Mouse (Mus musculus): ENCODE measurements at regions not wholly inside any gene's neighbourhood (a gene's known extent, or its start where the extent isn't known, plus 50 kb on each side); places are given as distances from the start of the nearest gene placed in this dataset.

DNA sequence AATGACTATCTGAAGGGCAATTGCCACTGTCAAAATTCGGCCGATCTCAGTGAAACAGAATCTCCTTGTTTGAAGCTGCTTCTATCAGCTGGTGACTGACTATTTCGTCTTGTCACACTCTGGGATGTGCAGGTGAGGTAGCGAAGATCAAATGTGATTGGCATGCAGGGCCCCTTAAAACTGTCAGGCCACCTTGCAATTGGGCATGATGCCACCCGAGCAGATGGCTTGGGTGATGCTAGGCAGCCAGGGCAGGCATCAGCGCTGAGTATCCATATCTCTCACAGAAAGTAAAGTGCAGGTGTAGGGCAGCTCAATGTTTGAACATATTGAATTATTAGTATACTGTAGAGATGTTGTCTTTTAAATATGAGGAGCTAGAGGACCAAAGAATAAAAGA lies 223.8 kb downstream of the Sox11 start:
- no peak overlapping the region for H3K4me3 ChIP-seq (ENCODE audit: insufficient read depth, poor library complexity, severe bottlenecking)
- no peaks in the 10 kb centered on the region for H3K79me2 ChIP-seq (ENCODE audit: control insufficient read depth, insufficient read depth)
- TF ChIP-seq CEBPB (IDR thresholded peaks at IDR 0.05; ENCODE audit: low read depth) = no peak
- TF ChIP-seq CTCF (IDR thresholded peaks at IDR 0.05; ENCODE audit: control insufficient read depth, insufficient read depth, insufficient read length) = no peak
- no peak for TF ChIP-seq MAX (IDR thresholded peaks at IDR 0.05)
- no peak for TF ChIP-seq FOSL1 (IDR thresholded peaks at IDR 0.05; ENCODE audit: insufficient read depth, low read length, poor library complexity, severe bottlenecking)
- TF ChIP-seq MYOD1 (IDR thresholded peaks at IDR 0.05; ENCODE audit: control insufficient read depth, insufficient read length, low read depth) = no peak
- TF ChIP-seq MYOG (IDR thresholded peaks at IDR 0.05; ENCODE audit: control insufficient read depth, extremely low read depth, insufficient read length) = no peak
- TF ChIP-seq USF1 (IDR thresholded peaks at IDR 0.05; ENCODE audit: low read depth) = no peak
- H3K79me3 ChIP-seq (ENCODE audit: low read depth) = no peaks in the 10 kb centered on the region
- H3K27me3 ChIP-seq (ENCODE audit: control insufficient read depth, insufficient read depth, insufficient read length) = no peaks in the 10 kb centered on the region
- H3K36me3 ChIP-seq (ENCODE audit: control insufficient read depth, insufficient read depth) = no peaks in the 10 kb centered on the region
- H3ac ChIP-seq (ENCODE audit: control insufficient read depth, insufficient read length, low read depth) = no peak overlapping the region

DNA sequence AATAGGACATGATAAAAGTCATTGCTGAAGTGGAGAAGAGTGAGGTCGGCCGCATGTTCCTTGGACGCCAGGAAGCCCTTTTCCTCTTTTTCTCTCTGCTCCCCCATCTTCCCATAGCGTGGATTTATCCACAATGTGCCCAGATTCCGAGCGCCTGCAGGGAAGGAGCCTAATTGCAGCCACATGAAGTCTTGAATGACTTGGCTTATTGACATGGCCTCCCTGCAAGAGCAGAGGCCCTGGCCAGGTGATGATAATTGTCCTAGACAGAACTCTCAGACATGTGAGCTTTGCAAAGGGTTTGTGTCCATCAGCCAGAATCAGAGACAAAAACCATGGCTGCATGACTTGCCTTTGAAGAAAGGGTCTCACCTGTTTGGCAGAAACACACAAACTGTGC lies 227.0 kb downstream of the Sox11 start:
- Histone ChIP-seq H3K79me3 (ENCODE audit: low read depth) (no peaks in the 10 kb centered on the region), H3K79me2 (ENCODE audit: control insufficient read depth, insufficient read depth) (no peaks in the 10 kb centered on the region), H3K27me3 (ENCODE audit: control insufficient read depth, insufficient read depth, insufficient read length) (no peaks in the 10 kb centered on the region), H3K4me3 (ENCODE audit: insufficient read depth, poor library complexity, severe bottlenecking) (no peak overlapping the region), H3ac (ENCODE audit: control insufficient read depth, insufficient read length, low read depth) (no peak overlapping the region), H3K36me3 (ENCODE audit: control insufficient read depth, insufficient read depth) (no peaks in the 10 kb centered on the region)
- TF ChIP-seq MYOG (IDR thresholded peaks at IDR 0.05; ENCODE audit: control insufficient read depth, extremely low read depth, insufficient read length) = no peak
- TF ChIP-seq USF1 (IDR thresholded peaks at IDR 0.05; ENCODE audit: low read depth) = no peak
- TF ChIP-seq MYOD1 (IDR thresholded peaks at IDR 0.05; ENCODE audit: control insufficient read depth, insufficient read length, low read depth) = no peak
- no peak for TF ChIP-seq CEBPB (IDR thresholded peaks at IDR 0.05; ENCODE audit: low read depth)
- TF ChIP-seq CTCF (IDR thresholded peaks at IDR 0.05; ENCODE audit: control insufficient read depth, insufficient read depth, insufficient read length) = no peak
- no peak for TF ChIP-seq MAX (IDR thresholded peaks at IDR 0.05)
- TF ChIP-seq FOSL1 (IDR thresholded peaks at IDR 0.05; ENCODE audit: insufficient read depth, low read length, poor library complexity, severe bottlenecking) = no peak

DNA sequence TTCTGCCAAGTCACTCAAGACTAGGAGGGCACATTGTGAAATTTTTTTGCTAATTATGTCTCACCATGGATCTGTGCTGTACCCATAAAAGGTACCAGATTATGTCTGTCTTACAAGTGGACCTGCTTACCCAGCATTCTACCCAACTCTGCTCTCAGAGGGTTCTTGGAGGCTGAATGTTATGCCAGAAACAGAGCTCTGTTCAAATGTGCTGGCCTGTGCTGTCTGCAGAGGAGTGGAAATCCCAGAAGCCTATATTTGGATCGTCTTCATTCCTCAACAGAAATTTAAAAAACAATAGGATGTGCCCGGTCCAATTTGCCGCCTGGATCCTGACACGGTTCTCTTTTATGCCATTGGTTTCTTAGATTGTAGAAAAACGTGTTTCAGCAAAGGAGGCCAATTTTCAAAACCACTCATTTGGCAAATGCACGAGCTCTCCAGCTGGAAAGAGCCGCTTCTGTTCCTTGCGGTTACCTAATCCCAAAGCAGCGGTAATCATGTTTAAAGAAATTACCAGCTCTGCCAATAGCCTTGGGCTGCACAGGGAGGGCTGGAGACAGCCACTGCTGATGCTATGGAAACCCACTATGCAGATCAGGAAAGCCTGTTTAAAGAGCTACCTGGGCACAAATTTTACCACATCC lies 237.3 kb downstream of the Sox11 start:
- Histone ChIP-seq H3K79me3 (ENCODE audit: low read depth) (no peaks in the 10 kb centered on the region), H3K4me3 (ENCODE audit: insufficient read depth, poor library complexity, severe bottlenecking) (no peak overlapping the region), H3K79me2 (ENCODE audit: control insufficient read depth, insufficient read depth) (no peaks in the 10 kb centered on the region), H3K27me3 (ENCODE audit: control insufficient read depth, insufficient read depth, insufficient read length) (no peaks in the 10 kb centered on the region), H3ac (ENCODE audit: control insufficient read depth, insufficient read length, low read depth) (no peak overlapping the region), H3K36me3 (ENCODE audit: control insufficient read depth, insufficient read depth) (no peaks in the 10 kb centered on the region)
- no peak for TF ChIP-seq MYOD1 (IDR thresholded peaks at IDR 0.05; ENCODE audit: control insufficient read depth, insufficient read length, low read depth)
- no peak for TF ChIP-seq CTCF (IDR thresholded peaks at IDR 0.05; ENCODE audit: control insufficient read depth, insufficient read depth, insufficient read length)

DNA sequence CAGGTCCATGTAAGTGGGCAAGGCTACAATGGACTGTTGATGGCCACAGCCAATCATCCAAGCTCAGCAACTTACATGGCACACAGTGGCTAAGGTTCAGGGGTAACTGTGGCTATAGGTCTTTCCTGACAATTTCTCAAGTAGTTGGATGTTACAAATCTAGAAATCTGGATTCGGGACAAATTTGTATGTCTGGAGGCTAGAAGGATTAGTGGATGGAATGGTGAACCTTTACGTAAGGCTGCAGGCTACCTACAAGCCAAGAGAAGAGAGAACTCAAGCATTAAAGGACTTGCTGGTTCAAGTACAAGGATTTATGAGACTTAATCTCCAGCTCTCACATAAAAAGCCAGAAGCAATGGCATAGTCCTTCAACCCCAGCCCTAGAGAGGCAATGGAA lies 239.4 kb downstream of the Sox11 start:
- Histone ChIP-seq H3K27me3 (ENCODE audit: control insufficient read depth, insufficient read depth, insufficient read length) (no peaks in the 10 kb centered on the region), H3K4me3 (ENCODE audit: insufficient read depth, poor library complexity, severe bottlenecking) (no peak overlapping the region), H3K79me2 (ENCODE audit: control insufficient read depth, insufficient read depth) (no peaks in the 10 kb centered on the region), H3K79me3 (ENCODE audit: low read depth) (no peaks in the 10 kb centered on the region), H3K36me3 (ENCODE audit: control insufficient read depth, insufficient read depth) (no peaks in the 10 kb centered on the region), H3ac (ENCODE audit: control insufficient read depth, insufficient read length, low read depth) (no peak overlapping the region)
- TF ChIP-seq MAX (IDR thresholded peaks at IDR 0.05) (no peak), USF1 (IDR thresholded peaks at IDR 0.05; ENCODE audit: low read depth) (no peak), CEBPB (IDR thresholded peaks at IDR 0.05; ENCODE audit: low read depth) (no peak), FOSL1 (IDR thresholded peaks at IDR 0.05; ENCODE audit: insufficient read depth, low read length, poor library complexity, severe bottlenecking) (no peak), CTCF (IDR thresholded peaks at IDR 0.05; ENCODE audit: control insufficient read depth, insufficient read depth, insufficient read length) (no peak), MYOD1 (IDR thresholded peaks at IDR 0.05; ENCODE audit: control insufficient read depth, insufficient read length, low read depth) (no peak), MYOG (IDR thresholded peaks at IDR 0.05; ENCODE audit: control insufficient read depth, extremely low read depth, insufficient read length) (no peak)

DNA sequence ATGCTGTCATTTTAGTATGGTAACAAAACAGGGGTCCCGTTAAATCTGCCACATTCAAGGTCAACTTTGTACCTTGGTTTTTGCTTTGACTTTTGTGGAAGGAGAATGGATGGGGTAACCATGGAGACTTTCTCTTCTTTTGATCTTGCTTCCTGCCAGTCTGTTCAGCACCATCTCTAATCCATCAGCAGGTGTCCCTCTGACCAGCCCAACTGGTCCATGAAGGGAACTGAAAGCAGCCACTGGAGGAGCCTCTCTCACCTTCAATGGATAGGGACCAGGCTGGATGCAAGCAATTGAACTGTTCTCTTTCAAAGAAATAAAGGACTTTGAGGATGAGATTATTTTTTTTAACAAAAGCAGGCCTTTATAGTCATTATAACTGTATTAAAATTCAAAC lies 253.2 kb downstream of the Sox11 start:
- no peaks in the 10 kb centered on the region for H3K79me2 ChIP-seq (ENCODE audit: control insufficient read depth, insufficient read depth)
- no peak for TF ChIP-seq USF1 (IDR thresholded peaks at IDR 0.05; ENCODE audit: low read depth)
- TF ChIP-seq MYOD1 (IDR thresholded peaks at IDR 0.05; ENCODE audit: control insufficient read depth, insufficient read length, low read depth) = no peak
- no peak for TF ChIP-seq FOSL1 (IDR thresholded peaks at IDR 0.05; ENCODE audit: insufficient read depth, low read length, poor library complexity, severe bottlenecking)
- no peaks in the 10 kb centered on the region for H3K36me3 ChIP-seq (ENCODE audit: control insufficient read depth, insufficient read depth)
- no peak overlapping the region for H3K4me3 ChIP-seq (ENCODE audit: insufficient read depth, poor library complexity, severe bottlenecking)
- H3ac ChIP-seq (ENCODE audit: control insufficient read depth, insufficient read length, low read depth) = no peak overlapping the region
- no peaks in the 10 kb centered on the region for H3K79me3 ChIP-seq (ENCODE audit: low read depth)
- H3K27me3 ChIP-seq (ENCODE audit: control insufficient read depth, insufficient read depth, insufficient read length) = no peaks in the 10 kb centered on the region

DNA sequence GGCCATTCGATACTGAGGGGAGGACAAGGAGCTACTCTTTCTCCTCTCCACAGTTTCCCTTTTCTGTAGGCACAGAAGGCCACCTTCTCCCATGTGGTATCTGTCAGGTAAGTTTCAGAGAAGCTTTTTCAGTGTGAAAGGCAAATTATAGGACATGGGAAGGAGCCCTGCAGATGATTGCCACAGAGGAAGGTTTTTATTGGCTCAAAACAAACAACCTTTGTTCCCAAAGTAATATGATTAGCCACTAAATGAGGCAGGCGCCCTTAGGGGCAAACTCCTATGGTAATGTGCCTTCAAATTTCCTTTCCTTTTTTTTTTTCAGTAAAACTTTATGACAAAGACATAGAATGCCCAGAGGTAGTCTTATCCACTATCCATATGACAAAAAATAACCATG lies 256.5 kb downstream of the Sox11 start:
- Histone ChIP-seq H3ac (ENCODE audit: control insufficient read depth, insufficient read length, low read depth) (no peak overlapping the region), H3K36me3 (ENCODE audit: control insufficient read depth, insufficient read depth) (no peaks in the 10 kb centered on the region), H3K79me2 (ENCODE audit: control insufficient read depth, insufficient read depth) (no peaks in the 10 kb centered on the region), H3K27me3 (ENCODE audit: control insufficient read depth, insufficient read depth, insufficient read length) (no peaks in the 10 kb centered on the region), H3K79me3 (ENCODE audit: low read depth) (no peaks in the 10 kb centered on the region), H3K4me3 (ENCODE audit: insufficient read depth, poor library complexity, severe bottlenecking) (no peak overlapping the region)
- no peak for TF ChIP-seq CEBPB (IDR thresholded peaks at IDR 0.05; ENCODE audit: low read depth)
- TF ChIP-seq MAX (IDR thresholded peaks at IDR 0.05) = no peak
- TF ChIP-seq CTCF (IDR thresholded peaks at IDR 0.05; ENCODE audit: control insufficient read depth, insufficient read depth, insufficient read length) = no peak
